Mouse (Mus musculus) liver, embryonic 14.5 days (tissue): ENCODE results near the gene Prop1. TPM values are rescaled to one million over a fixed set of nuclear protein-coding genes. Genes with fewer than 3 reads are reported as not detected.
A peak's percentile ranks its signal among the peaks of the same experiment; 100 is the strongest.

ENCODE experiments used
- ATAC-seq: fragments of 200-750 bp; cut with Nextera tagmentation; 2 replicates; pipeline ENCODE4 v1.8.0; 2017; ENCODE audit warnings: moderate number of reproducible peaks, mild to moderate bottlenecking, moderate library complexity; ENCODE audit not compliant: insufficient read depth
- DNase-seq, 3 experiments: peaks; one replicate each; pipeline ENCODE4 v3.0.0-alpha.2; 2012 to 2013; ENCODE audit warnings: low read depth in 3 of 3, low spot score in 3 of 3
- H3K27ac ChIP-seq: fragments of 300-500 bp; sonication (generic); 2 replicates; pipeline ENCODE4 v1.5.1; 2014; ENCODE audit warnings: moderate library complexity, mild to moderate bottlenecking, control low read depth, inconsistent platforms
- H3K27me3 ChIP-seq: fragments of 300-500 bp; sonication (generic); 2 replicates; pipeline ENCODE4 v1.6.1; 2014; ENCODE audit warnings: mild to moderate bottlenecking, low read length, moderate library complexity; ENCODE audit not compliant: control insufficient read depth, insufficient read depth
- H3K36me3 ChIP-seq: fragments of 300-500 bp; sonication (generic); replicated peaks from 2 replicates; pipeline ENCODE4 v1.6.1; 2014; ENCODE audit warnings: low read depth; ENCODE audit not compliant: control insufficient read depth, insufficient read depth
- H3K4me1 ChIP-seq, 2 experiments: fragments of 200-500 bp in 1 of 2; fragments of 300-500 bp in 1 of 2; sonication (generic) in 1 of 2; replicated peaks; 2 replicates each; pipeline ENCODE4 v1.6.1; 2012 to 2014; ENCODE audit warnings: antibody characterized with exemption in 1 of 2, inconsistent platforms in 1 of 2, low read length in 1 of 2; ENCODE audit not compliant: control insufficient read depth in 2 of 2, insufficient read depth in 2 of 2
- H3K4me2 ChIP-seq: fragments of 300-500 bp; sonication (generic); 2 replicates; pipeline ENCODE4 v1.6.1; 2014; ENCODE audit warnings: low read depth, mild to moderate bottlenecking, control low read depth, moderate library complexity
- H3K4me3 ChIP-seq, 2 experiments: fragments of 200-500 bp in 1 of 2; fragments of 300-500 bp in 1 of 2; sonication (generic) in 1 of 2; 2 replicates each; pipeline ENCODE4 v1.5.1; 2012 to 2014; ENCODE audit warnings: low read depth in 2 of 2, low read length in 2 of 2, mild to moderate bottlenecking in 2 of 2, control low read depth in 1 of 2, inconsistent platforms in 1 of 2, moderate library complexity in 1 of 2; ENCODE audit not compliant: insufficient read depth in 1 of 2
- H3K9ac ChIP-seq: fragments of 300-500 bp; sonication (generic); replicated peaks from 2 replicates; pipeline ENCODE4 v1.6.1; 2014; ENCODE audit warnings: mild to moderate bottlenecking, control low read depth, moderate library complexity
- H3K9me3 ChIP-seq: fragments of 300-500 bp; sonication (generic); 2 replicates; pipeline ENCODE4 v1.6.1; 2016; ENCODE audit warnings: low read length, mixed read lengths; ENCODE audit not compliant: control insufficient read depth
- CTCF ChIP-seq: IDR thresholded peaks from 2 replicates; pipeline ENCODE4 v1.5.1; 2016; ENCODE audit warnings: antibody characterized with exemption, low read depth, control low read depth
- EP300 ChIP-seq: IDR thresholded peaks from 2 replicates; pipeline ENCODE4 v1.6.1; 2016; ENCODE audit warnings: antibody characterized with exemption, low read depth
- whole genome bisulfite sequencing: fragments of 180-500 bp; shearing (Covaris S2); extraction: QIAGEN DNeasy Blood & Tissue Kit; methylation state at CpG from one replicate; pipeline ENCODE4 v1.1.7; 2014; ENCODE audit not compliant: insufficient replicate concordance; 5-methylcytosine and 5-hydroxymethylcytosine counted together
- polyA plus RNA-seq, 2 experiments: library from polyadenylated mRNA; depleted of rRNA in 1 of 2; stranded (reverse) in 1 of 2; unstranded in 1 of 2; fragments of >200 nt; fragmentation: Nextera tagmentation in 1 of 2; extraction: Ambion mirVana in 1 of 2; gene quantifications; 2 replicates each; pipeline versions ENCODE4 v1.2.1 to v1.2.3; 2012 to 2014

The Prop1 gene
- polyA plus RNA-seq, 2 experiments: not detected

DNA sequence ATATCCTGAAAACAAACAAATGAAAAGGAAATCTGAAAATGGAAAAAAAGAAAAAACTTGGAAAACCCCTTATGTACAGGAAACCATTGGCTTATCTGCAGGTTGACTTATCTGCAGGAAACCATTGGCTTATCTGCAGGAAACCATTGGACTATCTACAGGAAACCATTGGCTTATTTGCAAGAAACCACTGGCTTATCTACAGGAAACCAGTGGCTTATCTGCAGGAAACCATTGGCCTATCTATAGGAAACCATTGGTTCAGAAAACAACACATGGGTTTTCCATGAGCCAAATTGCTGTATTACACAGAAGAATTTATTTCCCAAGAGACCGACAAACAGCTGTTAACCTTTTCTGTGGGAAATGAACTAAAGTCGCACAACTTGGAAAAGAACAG is 11.3 kb upstream of the Prop1 start:
- Histone ChIP-seq H3K27ac (no peak overlapping the region), H3K36me3 (no peaks in the 10 kb centered on the region), H3K9me3 (no peaks in the 10 kb centered on the region), H3K4me1 (no peaks in the 10 kb centered on the region), H3K4me2 (no peak overlapping the region), H3K9ac (no peak overlapping the region), H3K27me3 (no peaks in the 10 kb centered on the region), H3K4me3 (no peak overlapping the region)
- no peak for ATAC-seq
- no peak for DNase-seq
- WGBS: 6% methylated on average over 2 of the region's 2 CpGs
- no peak for TF ChIP-seq EP300
- no peak for TF ChIP-seq CTCF

DNA sequence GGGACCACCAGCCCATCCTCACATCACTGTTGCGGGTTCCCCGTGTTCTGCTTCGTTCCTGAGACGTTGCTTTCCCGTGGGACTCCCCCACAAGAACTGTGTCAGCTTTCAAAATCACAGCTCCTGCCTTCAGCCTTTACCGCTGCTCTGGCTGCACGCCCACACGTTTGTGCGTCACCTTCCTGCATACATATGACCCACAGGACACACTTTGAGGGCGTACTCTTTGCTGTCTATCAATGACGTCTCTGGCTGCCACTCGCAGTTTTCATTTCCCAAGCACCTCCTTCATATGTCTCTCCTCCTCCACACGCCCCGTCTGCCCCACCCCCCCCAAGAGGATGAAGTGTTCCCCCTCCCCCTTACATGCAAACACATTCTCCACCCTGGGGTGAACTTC is 1.3 kb downstream of the Prop1 start:
- Histone ChIP-seq H3K4me2 (no peak overlapping the region), H3K9me3 (no peaks in the 10 kb centered on the region), H3K4me1 (no peaks in the 10 kb centered on the region), H3K4me3 (no peak overlapping the region), H3K27me3 (no peaks in the 10 kb centered on the region), H3K9ac (no peak overlapping the region), H3K27ac (no peak overlapping the region), H3K36me3 (no peaks in the 10 kb centered on the region)
- TF ChIP-seq CTCF (no peak), EP300 (no peak)
- DNase-seq: no peak
- WGBS: 57% methylated on average over 14 of the region's 14 CpGs
- ATAC-seq: no peak

- no peak within 1 kb of the TSS for H3K4me2 ChIP-seq
- no peak for ATAC-seq
- no peak within 1 kb of the TSS for H3K9ac ChIP-seq
- no peaks in the 10 kb centered on the region for H3K9me3 ChIP-seq
- no peaks in the 10 kb centered on the region for H3K27me3 ChIP-seq
- no peak within 1 kb of the TSS for H3K27ac ChIP-seq
- H3K4me3 ChIP-seq: no peak within 1 kb of the TSS
- WGBS: 66% methylated on average over 14 of the region's 14 CpGs
- DNase-seq: no peak
- H3K36me3 ChIP-seq: no peaks in the 10 kb centered on the region
- H3K4me1 ChIP-seq: no peaks in the 10 kb centered on the region
- no peak for TF ChIP-seq CTCF
- no peak for TF ChIP-seq EP300
Observed at GRCm38 (mm10) chr11:50943506-50943905, 10.1 kb downstream of the Prop1 start, which contains the start of gene 4933414I15Rik. TSS of gene 4933414I15Rik (minus strand) at chr11:50943765.

- H3K27ac ChIP-seq: no peak overlapping the region
- no peak overlapping the region for H3K4me2 ChIP-seq
- H3K4me1 ChIP-seq: no peaks in the 10 kb centered on the region
- 51% methylated on average over 12 of the region's 12 CpGs for WGBS
- no peaks in the 10 kb centered on the region for H3K27me3 ChIP-seq
- H3K9me3 ChIP-seq: no peaks in the 10 kb centered on the region
- no peak overlapping the region for H3K9ac ChIP-seq
- no peak for TF ChIP-seq CTCF
- no peak for TF ChIP-seq EP300
- ATAC-seq (no peak), DNase-seq (no peak)
- H3K36me3 ChIP-seq: no peaks in the 10 kb centered on the region
- H3K4me3 ChIP-seq: no peak overlapping the region
Observed at GRCm38 (mm10) chr11:50942386-50942785, 11.2 kb downstream of the Prop1 start.

GRCm38 (mm10) chr11:50939621-50940366 is 13.8 kb downstream of the Prop1 start:
- no peaks in the 10 kb centered on the region for H3K36me3 ChIP-seq
- 23% methylated on average over 14 of the region's 14 CpGs for WGBS
- TF ChIP-seq EP300 (no peak), CTCF (peak; percentile 87)
- no peaks in the 10 kb centered on the region for H3K9me3 ChIP-seq
- H3K4me3 ChIP-seq: no peak overlapping the region
- H3K27me3 ChIP-seq: no peaks in the 10 kb centered on the region
- no peak overlapping the region for H3K27ac ChIP-seq
- ATAC-seq: no peak
- DNase-seq: no peak
- H3K4me2 ChIP-seq: no peak overlapping the region
- no peak overlapping the region for H3K9ac ChIP-seq
- H3K4me1 ChIP-seq: no peaks in the 10 kb centered on the region
